Mouse (Mus musculus) granulocyte monocyte progenitor cell, adult 5-6 weeks (primary cell): ENCODE results near the gene Il12rb1. TPM values are rescaled to one million over a fixed set of nuclear protein-coding genes. Genes with fewer than 3 reads are reported as not detected.
"Not testable (repeated sequence)": the region's sequence is repeated elsewhere in the genome, so short reads cannot be mapped to it uniquely, and the experiment has no call there.

Experiments
- ATAC-seq: replicated peaks from 2 replicates; pipeline ENCODE4 v1.8.0; 2016; ENCODE audit warnings: mild to moderate bottlenecking, moderate TSS enrichment, inconsistent platforms; ENCODE audit not compliant: poor library complexity, severe bottlenecking
- total RNA-seq, 2 experiments: library from RNA; stranded (forward) in 1 of 2; stranded (reverse) in 1 of 2; fragments of 200-712, 200-1000 nt in 1 of 2; fragments of >200 nt in 1 of 2; fragmentation: Nextera tagmentation in 1 of 2; gene quantifications; 2 replicates each; pipeline ENCODE4 v1.2.3; 2014 to 2017

Gene Il12rb1
- total RNA-seq, 2 experiments from 2014 or later: 0.24 to 0.52 TPM

DNA sequence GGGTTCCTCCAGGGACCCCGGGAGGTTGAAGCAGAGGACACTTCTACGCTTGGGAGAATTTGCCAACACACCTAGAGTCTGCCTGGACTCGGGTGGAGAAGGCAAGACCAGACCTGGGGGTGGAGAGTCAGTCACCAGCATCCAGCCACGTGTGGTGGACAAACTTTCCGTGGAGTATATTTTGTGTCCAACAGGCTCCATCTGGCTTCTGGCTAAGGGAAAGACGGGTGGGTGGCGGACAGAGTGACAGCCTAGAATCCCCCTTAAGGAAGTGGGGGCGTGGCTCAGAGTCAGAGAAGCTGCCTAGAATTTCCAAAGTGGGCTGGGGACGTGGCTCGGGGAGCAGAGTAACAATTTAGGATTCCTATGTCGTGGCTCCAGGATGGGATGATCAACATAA, 13.7 kb downstream of the Il12rb1 start:
- ATAC-seq: no peak

DNA sequence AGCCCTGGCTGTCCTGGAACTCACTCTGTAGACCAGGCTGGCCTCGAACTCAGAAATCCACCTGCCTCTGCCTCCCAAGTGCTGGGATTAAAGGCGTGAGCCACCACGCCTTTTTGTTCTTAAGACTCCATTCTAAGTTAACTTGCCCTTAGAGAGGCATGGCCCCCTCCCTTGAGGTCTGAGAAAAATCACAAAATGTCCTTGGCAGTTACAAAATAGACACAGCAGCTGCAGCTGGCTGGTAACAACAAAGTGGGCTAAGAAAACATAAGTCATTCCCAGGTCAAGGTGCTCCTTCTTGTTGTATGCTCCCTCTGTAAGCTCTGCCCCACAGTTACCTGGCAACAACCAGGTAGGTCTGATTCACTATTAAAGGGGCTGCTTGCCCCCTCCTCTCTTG, 14.3 kb downstream of the Il12rb1 start:
- not testable (repeated sequence) for ATAC-seq

DNA sequence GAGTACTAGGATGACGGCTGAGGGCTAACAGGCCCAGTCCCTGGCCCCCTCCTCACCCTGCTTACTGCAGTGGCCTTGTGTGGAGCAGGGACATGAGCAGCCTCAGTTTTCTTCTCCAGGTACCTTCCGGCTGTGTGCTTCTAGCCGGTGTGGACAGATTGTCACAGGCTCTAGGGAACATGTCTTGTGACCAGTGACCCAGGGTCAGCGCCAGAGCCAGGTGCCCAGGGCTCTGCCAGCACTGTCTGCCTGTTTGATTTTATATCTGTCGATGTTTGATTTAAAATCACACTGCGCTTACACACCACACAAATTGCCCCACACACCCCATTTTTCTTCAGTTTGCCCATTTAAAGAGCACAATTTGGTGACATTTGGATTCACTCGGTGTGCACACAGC, 15.6 kb downstream of the Il12rb1 start:
- ATAC-seq: no peak

DNA sequence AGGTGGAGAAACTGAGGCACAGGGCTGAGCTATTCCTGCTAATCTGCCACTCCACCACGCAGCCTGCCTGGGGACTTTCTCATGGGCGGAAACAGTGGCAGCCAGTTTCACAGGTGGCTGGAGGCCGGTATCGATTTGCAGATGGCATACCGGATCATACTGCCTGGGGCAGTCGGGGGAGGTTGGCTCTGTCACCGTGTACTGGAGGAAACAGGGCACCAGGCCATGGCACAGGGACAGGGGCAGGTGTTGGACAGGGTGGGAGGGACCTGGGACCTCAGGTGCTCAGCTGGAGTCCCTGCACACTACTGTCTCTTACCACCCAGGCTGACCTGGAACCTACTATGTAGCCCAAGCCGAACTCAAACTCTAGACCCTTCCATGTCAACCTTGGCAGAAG, 17.6 kb downstream of the Il12rb1 start:
- no peak for ATAC-seq

DNA sequence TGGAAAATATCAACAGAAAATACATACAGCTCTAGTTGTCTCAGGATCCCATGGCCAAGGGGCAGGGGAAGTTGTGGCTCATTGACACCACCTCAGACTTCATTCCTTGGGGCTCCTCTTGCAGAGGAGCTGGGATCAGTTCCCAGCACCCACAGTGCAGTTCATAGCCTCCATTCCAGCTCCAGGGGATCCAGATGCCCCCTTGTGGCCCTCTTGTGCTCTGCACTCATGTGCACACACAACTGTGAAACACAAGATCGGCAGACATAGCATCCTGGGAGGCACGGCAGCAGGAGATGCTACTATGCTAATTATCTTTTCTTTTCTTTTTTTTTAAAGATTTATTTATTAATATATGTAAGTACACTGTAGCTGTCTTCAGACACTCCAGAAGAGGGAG, 18.8 kb downstream of the Il12rb1 start:
- 0 out of 2 replicates have a peak, but pooled peaks have one; percentile 14 for ATAC-seq

DNA sequence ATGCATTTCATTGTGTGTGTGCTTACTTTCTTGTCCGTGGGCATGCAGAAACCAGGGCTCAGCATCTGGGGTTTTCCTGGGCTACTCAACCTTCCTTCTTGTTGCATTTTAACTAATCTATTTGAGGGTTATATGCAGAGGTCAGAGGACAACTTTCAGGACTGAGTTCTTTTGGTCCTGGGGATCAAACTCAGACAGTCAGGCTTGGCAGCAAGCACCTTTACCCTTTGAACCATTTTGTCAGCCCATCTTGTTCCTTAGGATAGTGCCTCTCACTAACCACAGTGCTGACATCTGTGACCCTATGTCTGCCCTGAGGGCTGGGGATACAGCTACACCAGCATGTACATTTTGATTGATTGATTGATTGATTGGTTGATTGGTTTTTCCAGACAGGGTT, 19.5 kb downstream of the Il12rb1 start:
- no peak for ATAC-seq

DNA sequence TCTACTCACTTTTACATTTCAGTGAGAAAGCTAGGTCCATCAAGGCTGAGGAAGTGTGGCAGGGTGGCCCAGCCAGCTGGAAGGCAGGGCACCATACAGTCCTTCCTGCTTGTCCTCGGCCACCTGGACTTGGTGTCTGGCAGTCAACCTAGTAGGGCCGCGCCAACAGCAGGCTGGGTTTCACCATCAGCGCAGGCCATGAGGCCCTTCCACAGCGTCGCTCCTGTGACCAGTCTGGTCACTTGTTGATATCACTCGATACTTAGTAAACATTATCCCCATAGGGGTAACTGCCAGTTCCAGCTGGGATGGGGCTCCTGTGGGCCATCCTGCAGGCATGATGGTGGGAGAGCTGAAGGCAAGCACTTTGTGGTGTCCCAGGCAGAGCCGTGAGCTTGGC, 23.3 kb downstream of the Il12rb1 start:
- ATAC-seq: no peak

DNA sequence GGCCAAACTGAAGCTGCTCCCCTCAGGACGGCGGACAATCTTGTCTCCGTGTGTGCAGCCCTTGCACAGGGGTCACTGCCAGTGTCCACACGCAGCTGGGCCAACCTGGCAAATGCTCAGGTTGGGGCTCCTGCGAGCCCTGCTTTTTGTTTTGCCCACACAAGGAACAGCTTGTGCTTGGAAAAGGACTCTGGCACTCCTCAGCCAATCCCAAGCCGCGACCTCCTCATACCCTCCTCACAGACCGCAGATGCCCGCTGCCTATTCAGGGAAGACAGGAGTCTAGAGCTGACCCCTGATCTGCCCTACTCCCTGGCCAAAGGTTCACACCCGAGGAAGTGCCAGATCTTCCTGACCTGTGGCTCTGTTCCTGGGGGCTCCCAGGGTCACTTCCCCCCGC, 24.1 kb downstream of the Il12rb1 start:
- no peak for ATAC-seq

DNA sequence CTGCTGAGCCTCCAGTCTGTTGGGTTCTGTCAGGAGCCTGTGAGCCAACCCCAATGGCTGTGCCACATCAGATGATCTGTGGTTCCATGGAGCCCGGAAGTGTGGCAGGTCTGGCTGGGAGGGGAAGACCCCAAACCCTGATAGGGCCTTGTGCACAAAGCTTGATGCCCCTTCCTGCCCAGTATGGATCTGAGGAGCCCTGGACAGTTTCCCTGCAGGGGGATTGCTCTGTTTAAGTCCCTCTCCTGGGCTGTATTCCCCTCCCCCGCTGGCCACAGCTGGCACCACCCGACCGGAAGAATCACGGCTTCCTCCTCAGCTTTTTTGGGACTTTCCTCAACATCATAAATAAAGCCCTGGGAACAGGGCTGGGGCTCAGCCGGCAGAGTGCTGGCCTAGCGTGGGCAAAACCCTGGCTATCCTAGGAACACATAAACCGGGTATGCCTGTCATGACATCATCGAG, 24.8 kb downstream of the Il12rb1 start:
- ATAC-seq: peak; percentile 85

DNA sequence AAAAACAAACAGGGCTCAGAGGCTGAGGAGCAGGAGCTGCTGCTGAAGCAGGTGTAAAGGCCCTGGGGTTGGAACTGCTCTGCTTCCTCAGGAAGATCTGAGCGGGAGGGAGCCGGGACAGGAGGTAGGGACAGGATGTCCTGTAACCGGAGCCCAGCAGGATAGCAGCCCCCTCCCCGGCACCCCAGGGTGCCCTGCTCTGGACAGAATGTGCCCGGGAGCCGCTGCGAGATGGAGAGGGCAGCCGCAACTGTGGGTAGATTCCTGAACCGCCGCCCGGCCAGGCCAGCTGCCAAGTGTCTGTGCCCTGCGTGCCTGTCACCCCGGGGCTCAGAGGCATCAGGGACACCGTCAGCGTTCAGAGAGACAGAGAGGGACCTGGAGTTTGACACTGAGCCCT, 25.3 kb downstream of the Il12rb1 start:
- no peak for ATAC-seq

DNA sequence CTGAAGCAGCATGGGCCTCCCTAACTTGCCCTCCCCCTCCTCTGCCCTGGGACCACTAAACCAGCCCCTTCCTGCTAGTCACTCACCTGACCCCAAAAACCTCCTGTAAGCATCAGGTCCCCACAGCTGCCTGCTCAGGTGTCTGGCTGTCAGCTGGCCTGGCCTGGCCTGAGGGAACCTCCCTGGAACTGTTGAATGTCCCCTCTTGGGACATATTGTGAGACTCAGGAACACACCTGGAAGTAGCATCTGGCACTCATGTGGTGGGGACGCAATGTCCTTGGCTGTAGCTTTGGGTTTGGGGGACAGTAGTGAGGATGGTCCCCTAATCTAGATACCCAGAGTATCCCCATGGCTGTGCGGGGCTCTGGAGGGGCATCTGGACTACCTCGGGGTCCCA, 25.8 kb downstream of the Il12rb1 start:
- ATAC-seq: no peak

DNA sequence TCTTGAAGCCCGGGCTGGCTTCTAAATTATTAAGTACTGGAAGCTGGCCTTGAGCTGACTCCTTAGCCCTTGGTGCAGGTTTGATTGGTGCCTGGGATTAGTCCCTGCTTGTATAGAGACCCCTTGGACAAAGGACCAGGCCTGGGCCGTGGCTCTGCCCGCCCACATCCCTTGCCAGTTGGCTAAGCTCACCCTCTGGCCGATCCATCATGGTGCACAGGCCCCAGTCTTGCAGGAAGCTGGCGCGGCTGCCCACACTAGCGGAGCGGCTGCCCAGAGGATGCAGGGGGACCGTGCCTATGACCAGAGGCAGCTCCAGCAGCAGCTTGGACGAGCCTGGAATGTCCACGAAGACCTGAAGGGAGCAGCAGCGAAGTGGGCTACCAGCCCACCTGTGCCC, 28.4 kb downstream of the Il12rb1 start:
- ATAC-seq: no peak

DNA sequence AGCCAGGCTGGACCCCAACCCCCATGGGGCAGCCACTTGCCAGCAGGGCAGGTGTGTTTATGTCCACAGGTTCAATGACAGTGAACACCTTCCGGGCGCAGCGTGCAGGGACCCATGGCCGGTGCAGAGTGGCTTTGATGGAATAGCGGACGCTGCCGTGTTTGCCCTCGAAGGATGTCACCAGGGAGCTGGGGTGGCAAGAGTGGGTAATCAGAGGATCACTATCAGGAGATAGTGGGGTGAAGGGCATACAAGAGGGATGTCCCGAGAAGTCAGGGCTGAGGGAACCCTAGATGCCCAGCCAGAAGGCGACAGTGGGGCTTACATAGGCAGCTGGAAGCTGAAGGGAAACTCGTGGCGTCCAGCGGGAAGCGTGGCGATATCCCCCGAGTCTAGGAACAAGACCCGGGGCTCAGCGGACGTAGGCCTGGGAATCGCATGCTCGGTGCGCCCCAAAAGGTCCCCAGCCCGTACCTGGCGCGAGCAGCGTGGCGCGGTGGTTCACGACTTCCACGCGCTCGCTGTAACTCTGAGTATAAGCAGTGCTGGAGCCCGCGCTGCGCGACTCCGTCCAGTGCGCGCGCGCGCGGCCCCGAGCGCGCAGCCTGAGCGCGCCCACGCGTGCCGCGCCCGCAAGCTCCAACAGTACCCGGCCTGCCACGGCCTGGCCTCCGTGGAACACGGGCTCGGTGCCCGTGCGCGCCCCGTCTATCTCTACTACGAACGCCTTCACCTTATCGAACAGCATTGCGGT, 30.6 kb downstream of the Il12rb1 start:
- ATAC-seq: peak; percentile 12

DNA sequence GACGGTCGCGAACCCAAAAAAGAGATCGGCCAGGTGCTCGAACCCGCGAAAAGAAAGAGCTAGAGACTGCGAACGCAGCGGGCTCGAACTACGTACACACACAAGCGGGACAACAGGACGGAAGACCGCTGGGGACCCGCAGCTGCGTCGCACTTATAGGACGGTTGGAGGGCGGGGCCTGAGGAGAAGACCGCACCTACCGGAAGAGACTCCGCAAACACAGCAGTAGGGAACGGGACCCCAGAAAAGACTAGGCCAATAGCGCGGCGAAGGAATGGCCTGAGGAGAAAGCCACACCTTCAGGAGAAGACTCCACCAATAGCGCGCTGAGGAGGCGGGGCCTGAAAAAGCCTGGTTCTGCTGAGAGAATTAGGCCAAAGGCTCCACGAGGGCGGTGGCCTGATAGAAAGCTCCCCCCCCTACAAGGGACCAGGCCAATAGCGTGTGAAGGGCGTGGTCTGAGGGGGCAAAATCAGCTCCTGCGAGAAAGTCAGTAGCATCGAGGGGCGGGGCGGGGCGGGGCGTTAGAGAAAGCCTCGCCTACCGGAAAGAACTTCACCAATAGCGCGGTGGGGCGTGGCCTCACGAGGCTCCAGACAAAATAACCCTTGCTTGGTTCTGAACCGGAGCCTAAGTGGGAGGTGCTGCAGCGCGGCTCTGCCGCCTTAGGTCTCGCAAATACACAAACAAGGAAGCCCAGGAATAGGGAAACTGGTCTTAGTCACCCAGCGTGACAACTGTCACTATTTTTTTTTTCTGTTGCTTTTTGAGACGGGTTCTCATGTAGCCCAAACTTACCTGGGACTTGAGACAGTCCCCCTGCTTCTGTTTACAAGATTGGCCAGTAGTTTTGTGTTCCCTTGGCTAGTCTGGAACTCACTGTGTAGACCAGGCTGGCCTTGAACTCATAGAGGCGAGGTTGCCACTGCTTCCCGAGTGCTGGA, 31.4 kb downstream of the Il12rb1 start, which contains the start of gene Arrdc2:
Gene Arrdc2 (minus strand): TSS at position 313 of the 944 bp plus-strand sequence.
- peak; percentile 81 for ATAC-seq

DNA sequence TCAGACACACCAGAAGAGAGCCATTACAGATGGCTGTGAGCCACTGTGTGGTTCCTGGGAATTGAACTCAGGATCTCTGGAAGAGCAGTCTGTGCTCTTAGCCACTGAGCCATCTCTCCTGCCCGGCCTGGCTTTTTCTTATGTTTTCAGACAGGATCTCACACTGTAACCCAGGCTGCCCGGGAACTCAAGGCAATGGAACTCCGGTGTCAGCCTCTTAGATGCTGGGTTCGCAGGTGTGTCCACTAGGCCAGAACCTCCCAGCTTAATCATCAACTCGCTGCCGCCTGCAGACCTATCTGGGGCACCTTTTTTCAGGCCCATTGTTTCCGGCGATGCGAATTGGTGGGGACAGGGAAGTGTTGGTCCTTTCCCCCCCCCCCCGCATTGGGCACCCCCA, 32.3 kb downstream of the Il12rb1 start:
- no peak for ATAC-seq

DNA sequence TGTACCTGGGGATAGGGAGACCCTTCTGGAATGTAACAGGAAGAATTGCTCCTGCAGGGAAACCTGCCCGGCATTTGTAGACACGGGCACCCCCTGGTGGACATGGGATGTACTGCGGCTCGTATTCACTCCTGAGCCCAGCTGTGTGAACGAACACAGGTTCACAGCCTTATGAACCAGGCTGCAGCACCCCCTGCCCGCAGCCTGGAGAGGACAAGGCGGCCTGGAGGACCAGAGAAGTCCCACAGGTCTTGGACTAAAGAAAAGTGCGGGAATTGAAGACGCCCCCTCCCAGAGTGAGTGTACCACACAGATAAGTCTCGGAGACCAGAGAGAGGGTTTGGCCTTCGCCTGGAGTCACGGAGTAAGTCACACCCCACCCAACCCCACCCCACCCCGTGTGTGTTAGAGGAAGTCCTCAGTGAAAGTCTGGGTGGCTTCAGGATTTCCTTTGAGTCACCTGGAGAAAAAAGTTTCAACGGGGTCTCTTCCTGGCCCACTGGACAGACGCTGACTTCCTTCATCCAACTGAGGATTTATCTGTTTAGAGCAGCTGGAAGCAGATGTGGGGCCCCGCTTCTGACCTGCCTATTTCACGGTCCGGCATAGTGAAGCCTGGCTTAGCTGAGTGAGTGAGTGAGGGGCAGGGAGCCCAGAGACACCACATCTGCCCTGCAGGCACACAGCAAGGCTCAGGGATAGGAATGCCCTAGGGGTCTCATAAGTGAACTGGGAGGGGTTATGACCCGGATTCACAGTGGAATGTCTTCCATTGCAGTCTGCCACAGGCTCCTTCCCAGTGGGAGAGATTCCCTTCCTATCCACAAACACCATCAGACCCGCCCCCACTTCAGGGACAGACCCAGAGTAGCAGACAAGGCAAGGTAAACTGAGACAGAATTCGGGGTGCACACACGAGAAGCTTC, 33.2 kb downstream of the Il12rb1 start:
- ATAC-seq: peak; percentile 28

DNA sequence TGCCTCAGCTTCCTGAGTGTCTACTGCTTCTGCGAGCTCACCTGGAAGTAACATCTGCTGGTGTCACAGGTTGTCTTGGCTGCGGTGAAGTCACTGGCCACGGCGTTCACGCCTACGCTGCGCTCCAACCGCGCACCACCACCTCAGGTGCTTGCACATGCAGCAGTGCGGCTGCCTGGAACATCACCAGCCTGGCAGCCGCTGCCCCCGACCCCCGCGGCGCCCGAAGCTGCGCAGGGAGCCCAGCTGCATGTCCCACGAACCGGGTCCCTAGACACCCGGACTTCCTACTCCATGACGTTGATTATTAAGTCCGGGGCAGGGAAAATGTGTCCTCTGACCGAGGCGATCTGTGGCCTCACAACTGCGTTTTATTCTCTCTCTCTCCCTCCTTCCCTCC, 34.2 kb downstream of the Il12rb1 start:
- no peak for ATAC-seq

DNA sequence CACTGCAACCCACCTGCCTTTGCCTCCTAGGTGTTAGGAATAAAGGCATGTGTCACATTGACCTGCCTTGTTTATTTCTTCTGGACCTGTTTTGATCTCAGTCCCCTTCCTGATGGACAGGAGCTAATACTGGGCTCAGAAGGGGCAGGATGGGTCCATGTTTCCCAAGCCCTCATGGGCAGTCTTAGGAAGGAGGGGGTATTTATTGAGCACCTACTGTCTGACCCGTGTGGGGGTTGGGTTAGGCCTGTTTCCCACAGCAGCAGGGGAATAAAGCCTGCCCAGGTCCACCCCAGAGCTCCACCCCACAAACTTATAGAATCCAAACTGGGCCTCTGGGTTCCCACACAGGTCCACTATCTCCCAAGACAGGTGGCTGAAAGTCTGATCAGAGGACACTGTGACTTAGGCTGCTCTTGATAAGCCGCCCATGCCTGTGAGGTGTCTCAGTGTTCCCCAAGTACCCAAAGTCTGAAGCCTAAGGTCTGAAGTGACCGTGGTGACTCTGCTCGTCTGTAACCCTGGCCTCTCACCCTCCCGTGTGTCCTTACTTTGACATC, 35.0 kb downstream of the Il12rb1 start:
- no peak for ATAC-seq

DNA sequence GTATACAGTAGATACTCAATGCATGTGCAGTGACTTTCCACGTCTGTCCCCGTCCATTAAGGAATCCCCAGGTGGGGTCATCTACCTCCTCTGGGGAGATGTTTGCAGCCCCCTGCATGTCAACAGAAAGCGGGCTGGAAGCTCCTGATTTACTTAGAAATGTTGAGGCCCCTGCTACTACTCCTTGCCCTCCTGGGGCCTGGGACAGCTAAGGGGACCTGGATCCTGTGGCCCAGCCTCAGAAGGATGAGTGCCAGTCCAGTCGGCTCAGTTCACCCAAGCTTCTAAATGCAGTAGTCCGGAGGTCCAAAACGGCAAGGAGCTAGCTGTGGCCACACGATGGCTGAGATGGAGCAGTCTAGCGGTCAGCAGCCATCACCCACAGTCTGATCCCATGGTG, 35.7 kb downstream of the Il12rb1 start:
- ATAC-seq: no peak

DNA sequence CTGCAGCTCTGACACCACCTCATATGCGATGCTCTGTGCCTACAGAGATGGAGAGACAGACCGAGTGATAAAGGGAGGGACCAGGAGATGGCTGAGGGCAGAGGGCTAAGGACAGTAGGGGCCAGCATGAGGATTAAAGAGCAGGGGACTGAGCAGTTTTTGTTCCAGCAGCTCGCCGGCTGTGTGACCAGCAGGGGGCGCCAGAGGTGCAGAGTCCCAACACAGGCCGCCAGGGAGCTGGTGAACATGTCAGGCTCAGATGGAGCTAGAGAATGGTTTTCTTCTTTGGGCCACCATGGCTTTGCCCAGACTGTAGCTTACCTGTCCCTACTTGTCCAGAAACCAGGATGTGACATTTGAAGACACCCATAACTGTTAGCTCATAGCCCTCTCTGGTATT, 36.3 kb downstream of the Il12rb1 start:
- peak; percentile 37 for ATAC-seq
